ENCODE assay signal across 8 mouse cellular contexts in genomic region chr8:123628253-123628967, GRCm38 (mm10). TPM values are rescaled to one million over a fixed set of nuclear protein-coding genes. Genes with fewer than 3 reads are reported as not detected.
DNase-seq lines count a peak whose midpoint lies in the region; ATAC-seq and TF ChIP-seq lines count a peak whose summit lies in the region.

No protein-coding gene starts in this region.

- peak overlapping the region; percentile 37; the same call in 1 of the 2 replicates for H3K9ac ChIP-seq in forebrain, embryonic 14.5 days (ENCODE audit: low read length)
- H3K9ac ChIP-seq in hindbrain, embryonic 15.5 days, result no peak overlapping the region
- H3K9ac ChIP-seq in limb, embryonic 14.5 days (ENCODE audit: low read depth, low read length, severe bottlenecking), result no peak overlapping the region
- no peak overlapping the region for H3K9ac ChIP-seq in midbrain, embryonic 15.5 days

- no peaks in the 10 kb centered on the region for H3K36me3 ChIP-seq in forebrain, embryonic 14.5 days (ENCODE audit: control insufficient read depth, insufficient read depth, low read length)
- H3K36me3 ChIP-seq in hindbrain, embryonic 15.5 days, result no peaks in the 10 kb centered on the region
- H3K36me3 ChIP-seq in limb, embryonic 14.5 days (ENCODE audit: control insufficient read depth, insufficient read depth, low read length), result no peaks in the 10 kb centered on the region
- no peaks in the 10 kb centered on the region for H3K36me3 ChIP-seq in midbrain, embryonic 15.5 days (replicated peaks)

- no peaks in the 10 kb centered on the region for H3K9me3 ChIP-seq in forebrain, embryonic 14.5 days (replicated peaks; ENCODE audit: control insufficient read depth, low read length)
- no peaks in the 10 kb centered on the region for H3K9me3 ChIP-seq in hindbrain, embryonic 15.5 days
- H3K9me3 ChIP-seq in limb, embryonic 14.5 days (ENCODE audit: control insufficient read depth, low read length), result no peaks in the 10 kb centered on the region
- no peaks in the 10 kb centered on the region for H3K9me3 ChIP-seq in midbrain, embryonic 15.5 days

- peaks cover 6% of the 10 kb centered on the region; the same call in 1 of the 2 replicates for H3K4me1 ChIP-seq in forebrain, embryonic 14.5 days (ENCODE audit: control insufficient read depth, insufficient read depth, low read length)
- H3K4me1 ChIP-seq in hindbrain, embryonic 15.5 days (replicated peaks), result peaks cover 17% of the 10 kb centered on the region
- H3K4me1 ChIP-seq in limb, embryonic 14.5 days (ENCODE audit: control insufficient read depth, insufficient read depth, low read length), result 0 out of 2 replicates have a peak, but pooled peaks cover 7% of the 10 kb centered on the region
- peaks cover 17% of the 10 kb centered on the region for H3K4me1 ChIP-seq in midbrain, embryonic 15.5 days

- peak; percentile 60 for DNase-seq in urinary bladder, postnatal 14 days (ENCODE audit: low spot score)
- DNase-seq in urinary bladder, adult 2 months (ENCODE audit: low spot score), result no peak
- DNase-seq in cerebellum, adult 18-20 months, result peak; percentile 70 to 75
- DNase-seq in forebrain, embryonic 14.5 days (ENCODE audit: low spot score), result peak; percentile 67
- DNase-seq in limb, embryonic 14.5 days (ENCODE audit: low spot score), result peak; percentile 44
- peak; percentile 7 to 47 for DNase-seq in thymus, postnatal 10 days (ENCODE audit: low spot score in 2 of 2)

- H3K4me2 ChIP-seq in forebrain, embryonic 14.5 days (ENCODE audit: low read length), result peak overlapping the region; percentile 55
- peak overlapping the region; percentile 59 for H3K4me2 ChIP-seq in hindbrain, embryonic 15.5 days
- H3K4me2 ChIP-seq in limb, embryonic 14.5 days (replicated peaks; ENCODE audit: low read depth, low read length, severe bottlenecking), result peak overlapping the region; percentile 49
- H3K4me2 ChIP-seq in midbrain, embryonic 15.5 days, result peak overlapping the region; percentile 52

- ATAC-seq in forebrain, embryonic 14.5 days, result peak; percentile 48
- ATAC-seq in hindbrain, embryonic 15.5 days (ENCODE audit: low FRiP score, low read depth), result peak; percentile 49; the same call in 1 of the 2 replicates
- ATAC-seq in limb, embryonic 14.5 days (ENCODE audit: low FRiP score, low read depth), result no peak
- no peak; the same call in 1 of the 2 replicates for ATAC-seq in midbrain, embryonic 15.5 days (replicated peaks)

- H3K4me3 ChIP-seq in forebrain, embryonic 14.5 days (ENCODE audit: low read depth, low read length), result peak overlapping the region; percentile 23
- peak overlapping the region; percentile 31 for H3K4me3 ChIP-seq in hindbrain, embryonic 15.5 days
- peak overlapping the region; percentile 25 for H3K4me3 ChIP-seq in limb, embryonic 14.5 days (replicated peaks; ENCODE audit: low read length)
- H3K4me3 ChIP-seq in midbrain, embryonic 15.5 days, result peak overlapping the region; percentile 25

- 3% methylated on average over 8 of the region's 8 CpGs for WGBS in forebrain, embryonic 14.5 days
- WGBS in hindbrain, embryonic 15.5 days, result 2% methylated on average over 8 of the region's 8 CpGs
- WGBS in limb, embryonic 14.5 days, result 4% methylated on average over 8 of the region's 8 CpGs
- WGBS in midbrain, embryonic 15.5 days, result 3% methylated on average over 8 of the region's 8 CpGs

- no peak overlapping the region for H3K27ac ChIP-seq in forebrain, embryonic 14.5 days (ENCODE audit: low read depth, low read length)
- no peak overlapping the region for H3K27ac ChIP-seq in hindbrain, embryonic 15.5 days (replicated peaks)
- H3K27ac ChIP-seq in limb, embryonic 14.5 days (replicated peaks; ENCODE audit: low read depth, low read length), result no peak overlapping the region
- no peak overlapping the region for H3K27ac ChIP-seq in midbrain, embryonic 15.5 days

- TF ChIP-seq POLR2A in limb, embryonic 14.5 days (IDR thresholded peaks at IDR 0.05; ENCODE audit: borderline replicate concordance, extremely low read depth, insufficient read depth, insufficient read length), result no peak

- H3K27me3 ChIP-seq in forebrain, embryonic 14.5 days (replicated peaks; ENCODE audit: control insufficient read depth, insufficient read depth, low read length), result peaks cover 12% of the 10 kb centered on the region
- peaks cover 33% of the 10 kb centered on the region for H3K27me3 ChIP-seq in hindbrain, embryonic 15.5 days
- H3K27me3 ChIP-seq in limb, embryonic 14.5 days (ENCODE audit: control insufficient read depth, insufficient read depth, low read length), result peaks cover 16% of the 10 kb centered on the region
- H3K27me3 ChIP-seq in midbrain, embryonic 15.5 days (replicated peaks), result peaks cover 23% of the 10 kb centered on the region

RNA-seq across cellular contexts. Expression of gene Rhou, which starts 25.3 kb away (rescaled TPM):
- 20.1 and 21.4 TPM in 2 replicates for polyA plus RNA-seq in urinary bladder, adult 2 months (2012; rRNA removed)
- 7.1 and 7.2 TPM in 2 replicates for polyA plus RNA-seq in forebrain, embryonic 14.5 days (2014; fragmentation: Nextera tagmentation; extraction: Ambion mirVana)
- polyA plus RNA-seq in hindbrain, embryonic 15.5 days (2015; fragmentation: Nextera tagmentation; extraction: Ambion mirVana), result 10.5 and 11.9 TPM in 2 replicates
- polyA plus RNA-seq in limb, embryonic 14.5 days (2012; rRNA removed), result 20.3 and 21.2 TPM in 2 replicates
- 11.0 and 12.9 TPM in 2 replicates for polyA plus RNA-seq in limb, embryonic 14.5 days (2014; fragmentation: Nextera tagmentation; extraction: Ambion mirVana)
- polyA plus RNA-seq in midbrain, embryonic 15.5 days (2015; fragmentation: Nextera tagmentation; extraction: Ambion mirVana), result 11.3 and 11.8 TPM in 2 replicates

Comparison
In these comparisons a context has a peak if more than half of its experiments do, and no peak if none do; other contexts are left out.
1. ATAC-seq: peak in forebrain, embryonic 14.5 days (single experiment) and hindbrain, embryonic 15.5 days (single experiment); none in limb, embryonic 14.5 days (single experiment) and midbrain, embryonic 15.5 days (single experiment).
2. Peak in every context shown above with its lines, with median percentiles within 50 percentile points of each other: H3K4me2 ChIP-seq and H3K4me3 ChIP-seq.